Mouse (Mus musculus) WW6 (cell line): Measurements from ENCODE around the gene Ice2.

Experiments used
- DNase-seq: peaks from one replicate; pipeline ENCODE4 v3.0.0-alpha.2; 2013; ENCODE audit warnings: low read depth, low spot score

Ice2 gene

DNA sequence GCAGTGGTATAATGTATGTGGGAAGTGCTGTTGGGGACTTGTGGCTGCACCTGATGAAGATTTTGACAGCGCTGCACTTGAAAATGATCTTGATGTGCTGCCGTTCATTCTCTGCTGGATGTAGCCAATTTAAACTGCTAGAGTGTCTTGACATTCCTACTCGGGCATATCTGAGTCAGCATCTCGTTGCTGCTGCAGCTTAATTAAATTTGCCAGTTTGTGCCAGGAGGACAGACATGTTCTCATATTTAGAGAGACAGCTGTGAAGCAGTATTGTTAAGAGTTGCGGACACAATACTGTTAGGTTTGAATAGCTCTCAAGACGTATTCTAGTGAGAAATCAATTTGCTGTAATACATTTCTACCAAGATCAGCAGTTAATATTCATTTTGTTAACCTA is 7.0 kb downstream of the Ice2 start:
- DNase-seq = no peak

DNA sequence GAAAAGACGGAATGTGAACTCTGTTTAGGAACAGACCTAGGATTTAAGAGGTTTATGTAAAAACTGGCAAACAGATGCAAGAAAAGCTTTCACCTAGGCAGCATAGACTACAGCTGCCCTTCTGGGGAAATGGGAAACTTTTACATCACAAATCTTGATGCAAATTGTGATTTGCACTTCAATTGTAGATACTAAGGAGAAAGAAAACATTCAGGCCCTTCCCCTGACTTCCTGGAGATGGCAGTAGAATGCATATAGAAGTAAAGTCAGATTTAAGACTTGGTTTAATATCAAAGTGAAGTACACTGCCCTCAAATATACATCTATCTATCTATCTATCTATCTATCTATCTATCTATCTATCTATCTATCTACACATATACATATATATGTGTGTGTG is 21.8 kb downstream of the Ice2 start:
- no peak for DNase-seq

DNA sequence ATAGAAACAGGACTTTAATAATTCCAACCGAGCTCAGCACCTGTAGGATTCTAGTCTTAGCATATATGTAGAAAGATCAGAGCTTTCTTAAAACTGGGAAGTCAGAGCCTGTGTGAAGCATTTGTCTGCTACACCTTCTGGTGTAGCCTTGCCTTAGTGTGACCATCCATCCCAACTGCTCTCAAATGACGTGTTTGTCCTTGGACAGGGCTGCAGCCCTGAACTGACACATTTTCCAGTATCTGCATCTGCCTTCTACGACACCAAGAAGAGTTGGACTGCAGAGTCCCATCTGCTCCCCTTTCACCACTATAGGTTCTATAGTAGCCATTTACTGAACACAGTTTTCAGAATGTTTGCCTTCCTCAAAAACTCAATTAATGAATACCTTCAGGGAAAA is 32.8 kb downstream of the Ice2 start:
- no peak for DNase-seq

DNA sequence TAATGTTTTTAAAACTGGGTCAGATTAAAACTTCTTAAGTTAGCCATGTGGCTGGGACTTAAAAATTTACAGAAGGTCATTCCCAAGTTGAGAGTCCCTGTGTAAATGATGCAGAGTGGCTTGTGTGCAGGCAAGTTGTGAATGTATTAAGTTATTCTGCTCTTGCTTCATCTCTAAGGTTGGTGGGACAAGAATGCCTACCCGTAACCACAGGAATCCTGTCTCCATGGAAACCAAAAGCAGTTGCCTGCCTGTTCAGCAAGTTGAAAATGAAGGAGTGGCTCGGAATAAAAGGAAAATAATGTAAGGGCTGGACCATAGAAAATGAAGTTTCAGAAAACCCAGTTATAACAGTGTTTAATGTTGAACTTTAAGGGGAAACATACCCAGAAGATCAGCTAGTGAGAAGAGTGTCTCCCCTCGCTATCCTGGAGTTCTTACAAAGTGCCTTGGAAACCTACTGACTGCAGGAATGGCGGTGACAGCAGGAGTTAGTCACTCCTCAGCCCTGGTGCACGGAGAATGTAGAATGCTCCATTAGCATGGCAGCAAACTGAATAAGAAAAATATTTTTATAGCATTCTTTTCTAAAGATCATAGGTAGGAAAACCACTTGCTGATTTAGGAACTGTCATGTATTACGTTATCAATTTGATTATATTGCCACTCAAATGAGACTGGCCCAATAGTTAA is 34.3 kb downstream of the Ice2 start:
- no peak for DNase-seq

DNA sequence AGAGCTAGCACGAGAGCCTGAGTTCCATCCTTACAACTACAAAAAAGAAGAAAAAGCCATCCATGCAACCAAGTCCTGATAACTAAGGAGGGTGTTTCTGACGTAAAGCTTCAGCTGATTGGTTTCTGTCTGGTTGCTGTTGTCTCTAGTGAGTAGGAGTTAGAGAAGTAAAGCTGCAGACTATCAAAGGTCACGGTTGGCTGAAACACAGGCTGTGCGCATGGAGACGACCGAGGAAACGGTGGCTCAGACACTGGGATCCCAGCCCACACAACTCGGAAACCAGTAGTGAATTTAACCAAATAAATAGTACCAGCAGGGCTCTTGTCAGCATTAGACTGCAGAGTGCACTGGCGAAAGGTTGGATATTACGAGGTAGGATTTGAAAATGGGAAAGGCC is 37.5 kb downstream of the Ice2 start:
- DNase-seq = no peak

DNA sequence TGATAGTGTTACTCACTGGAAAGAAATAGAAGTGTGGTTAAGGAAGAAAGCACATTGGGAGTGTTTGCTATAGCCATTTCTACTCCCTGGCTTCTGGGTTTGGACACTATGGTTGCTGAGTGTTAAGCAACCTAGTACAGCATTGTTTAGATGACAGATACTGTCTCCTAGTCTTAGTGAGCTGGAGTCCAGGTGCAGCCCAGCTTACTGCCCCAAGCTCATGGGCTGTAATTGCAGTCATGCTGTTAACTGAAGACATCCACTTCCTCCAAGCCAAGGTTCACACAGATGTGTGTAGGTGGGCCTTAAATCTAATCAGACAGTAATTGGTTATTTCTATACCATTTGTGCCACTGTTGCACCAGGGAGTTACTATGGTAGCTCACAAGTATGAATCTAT is 38.0 kb downstream of the Ice2 start:
- no peak for DNase-seq

DNA sequence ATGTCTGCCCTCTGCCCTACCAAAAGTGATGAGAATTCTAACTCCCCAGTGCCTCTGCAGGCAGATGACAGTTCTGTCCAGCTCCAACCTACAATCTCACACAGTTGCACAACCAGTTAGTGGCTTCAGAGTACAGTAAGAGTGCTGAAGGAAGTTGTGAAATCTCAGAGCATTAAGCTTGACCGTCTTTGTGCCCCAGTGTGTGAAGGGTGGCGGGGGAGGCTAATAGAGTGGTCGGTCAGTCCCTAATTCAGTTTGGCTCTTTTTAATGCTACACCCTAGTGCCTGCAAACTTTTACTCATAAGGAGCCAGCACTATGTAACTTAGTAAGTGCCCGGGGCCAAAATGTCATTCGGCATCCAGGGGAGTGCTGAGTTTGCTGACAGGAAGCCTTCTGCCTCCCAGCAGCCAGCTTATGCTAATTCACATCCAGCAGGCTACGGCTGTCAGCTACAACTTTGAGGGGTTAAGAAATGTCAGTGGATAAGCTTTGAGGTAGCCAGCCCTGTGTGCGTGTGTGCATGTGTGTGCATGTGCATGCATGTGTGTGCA is 42.2 kb downstream of the Ice2 start:
- DNase-seq = no peak

DNA sequence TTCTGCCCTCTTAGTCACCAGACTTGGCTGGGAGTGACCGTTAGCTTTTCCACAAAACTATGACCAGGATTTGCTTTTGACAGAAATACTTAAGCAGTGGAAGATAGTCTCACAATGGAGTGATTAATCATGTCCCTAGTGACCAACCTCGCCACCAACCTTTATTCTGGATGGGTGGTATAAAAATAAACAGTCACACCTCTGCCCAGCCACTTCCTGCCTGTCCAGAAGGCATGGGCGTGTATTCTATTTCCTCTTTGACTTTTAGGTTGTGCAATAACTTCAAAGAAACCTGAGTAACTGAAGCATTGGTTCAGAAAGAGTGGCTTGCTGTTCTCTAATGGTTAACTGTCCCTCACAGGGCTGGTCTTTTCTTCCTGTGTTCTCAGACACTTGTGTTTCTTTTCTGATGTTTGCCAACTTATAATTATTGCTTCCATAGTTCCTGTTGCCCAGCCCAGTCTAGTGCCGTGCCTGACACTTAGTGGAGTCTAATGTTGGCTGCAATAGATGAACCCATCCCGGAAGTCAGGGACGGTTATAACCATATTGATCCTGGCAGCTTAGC is 44.8 kb downstream of the Ice2 start:
- no peak for DNase-seq

DNA sequence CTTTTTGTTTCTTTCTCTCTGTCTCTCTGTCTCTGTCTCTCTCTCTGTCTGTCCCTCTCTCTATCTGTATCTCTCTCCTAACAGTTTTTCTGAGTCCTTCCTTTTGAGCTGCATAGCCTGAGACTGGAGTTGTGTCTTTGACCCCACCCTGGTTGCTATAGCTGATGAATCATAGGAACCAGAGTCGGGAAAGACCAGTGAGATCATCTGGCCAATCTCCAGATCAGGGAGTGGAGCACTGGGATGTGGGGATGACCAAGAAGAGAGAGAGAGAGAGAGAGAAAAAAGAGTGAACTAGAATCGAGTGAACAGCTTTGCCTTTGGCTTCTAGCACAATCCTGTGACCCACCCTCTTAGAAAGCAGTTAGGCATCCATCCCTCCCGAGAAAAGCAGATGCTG is 45.5 kb downstream of the Ice2 start:
- no peak for DNase-seq

DNA sequence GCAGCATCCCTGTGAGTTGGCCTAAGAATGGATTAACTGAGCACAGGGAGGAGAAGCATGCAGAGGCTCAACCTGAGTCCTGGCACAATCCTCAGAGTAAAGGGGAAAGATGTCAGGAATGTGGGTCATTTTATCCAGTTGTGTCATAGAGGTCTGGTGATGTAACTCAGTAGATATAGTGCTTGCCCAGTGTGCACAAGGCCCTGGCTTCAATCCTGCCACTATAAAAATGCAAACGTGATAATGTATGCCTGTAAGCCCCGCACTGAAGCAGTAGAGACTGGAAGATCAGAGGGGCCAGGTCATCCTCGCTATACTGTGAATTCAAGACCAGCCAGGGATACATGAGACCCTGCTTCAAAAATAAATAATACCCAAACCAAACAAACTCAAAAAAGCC is 51.1 kb downstream of the Ice2 start:
- DNase-seq = no peak

DNA sequence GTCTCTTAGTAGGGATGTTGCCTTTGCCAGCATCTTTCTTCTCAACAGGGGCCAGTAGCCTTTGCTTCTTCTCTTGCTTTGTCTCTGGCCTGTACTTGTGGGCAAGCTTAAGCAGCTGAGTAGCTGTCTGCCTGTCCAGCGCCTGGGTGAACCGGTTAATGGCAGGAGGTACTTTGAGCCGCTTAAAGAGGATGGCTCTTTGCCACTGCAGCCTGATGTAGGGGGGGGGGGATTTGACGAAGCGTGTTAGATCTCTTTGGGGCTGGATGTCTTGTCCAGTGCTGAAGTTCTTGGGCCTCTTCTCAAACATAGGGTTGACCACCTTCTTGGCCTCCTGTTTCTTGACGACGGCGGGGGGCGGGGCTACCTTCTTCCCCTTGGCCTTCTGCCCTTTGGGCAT is 52.9 kb downstream of the Ice2 start:
- DNase-seq = no peak

DNA sequence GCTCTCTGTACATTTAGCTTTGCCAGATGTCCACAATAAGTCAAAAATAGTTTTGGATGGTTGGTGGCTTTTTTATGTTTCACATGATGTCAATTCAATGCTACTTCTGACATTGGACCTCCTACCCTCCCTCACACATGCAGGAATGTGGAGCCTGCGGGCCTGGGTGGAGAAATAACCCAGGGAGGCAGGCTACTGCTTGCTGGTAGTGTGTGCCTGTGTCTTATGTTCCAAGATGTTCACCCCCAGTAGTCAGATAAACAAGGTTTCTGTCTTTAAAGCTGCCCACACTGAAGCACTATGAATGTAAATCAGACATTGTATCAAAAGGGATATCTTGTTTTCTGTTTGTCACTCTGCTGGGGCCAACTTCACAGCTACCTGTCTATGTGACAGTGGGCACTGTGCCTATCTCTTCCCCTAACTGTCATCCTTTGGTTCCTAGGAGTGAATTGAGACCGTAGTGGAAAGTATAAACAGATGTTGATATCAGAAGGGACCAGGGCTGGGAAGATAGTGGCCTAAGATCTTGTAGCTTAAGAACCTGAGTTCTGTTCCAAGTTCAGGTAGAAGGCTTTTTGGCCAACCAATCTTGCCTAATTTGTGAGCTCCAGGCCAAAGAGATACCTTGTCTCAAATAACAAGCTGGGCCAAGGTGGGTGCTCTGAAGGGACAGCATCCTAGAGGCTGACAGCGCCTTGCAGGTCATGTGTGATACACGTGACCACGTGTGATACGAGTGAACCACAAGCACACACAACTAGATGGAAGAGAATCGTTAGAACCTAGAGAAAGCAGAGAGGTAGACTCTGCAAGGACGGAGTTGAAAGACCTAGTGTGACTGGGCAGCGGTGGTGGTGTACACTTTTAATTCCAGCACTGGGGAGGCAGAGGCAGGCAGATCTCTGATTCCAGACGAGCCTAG is 54.4 kb downstream of the Ice2 start:
- DNase-seq = no peak

DNA sequence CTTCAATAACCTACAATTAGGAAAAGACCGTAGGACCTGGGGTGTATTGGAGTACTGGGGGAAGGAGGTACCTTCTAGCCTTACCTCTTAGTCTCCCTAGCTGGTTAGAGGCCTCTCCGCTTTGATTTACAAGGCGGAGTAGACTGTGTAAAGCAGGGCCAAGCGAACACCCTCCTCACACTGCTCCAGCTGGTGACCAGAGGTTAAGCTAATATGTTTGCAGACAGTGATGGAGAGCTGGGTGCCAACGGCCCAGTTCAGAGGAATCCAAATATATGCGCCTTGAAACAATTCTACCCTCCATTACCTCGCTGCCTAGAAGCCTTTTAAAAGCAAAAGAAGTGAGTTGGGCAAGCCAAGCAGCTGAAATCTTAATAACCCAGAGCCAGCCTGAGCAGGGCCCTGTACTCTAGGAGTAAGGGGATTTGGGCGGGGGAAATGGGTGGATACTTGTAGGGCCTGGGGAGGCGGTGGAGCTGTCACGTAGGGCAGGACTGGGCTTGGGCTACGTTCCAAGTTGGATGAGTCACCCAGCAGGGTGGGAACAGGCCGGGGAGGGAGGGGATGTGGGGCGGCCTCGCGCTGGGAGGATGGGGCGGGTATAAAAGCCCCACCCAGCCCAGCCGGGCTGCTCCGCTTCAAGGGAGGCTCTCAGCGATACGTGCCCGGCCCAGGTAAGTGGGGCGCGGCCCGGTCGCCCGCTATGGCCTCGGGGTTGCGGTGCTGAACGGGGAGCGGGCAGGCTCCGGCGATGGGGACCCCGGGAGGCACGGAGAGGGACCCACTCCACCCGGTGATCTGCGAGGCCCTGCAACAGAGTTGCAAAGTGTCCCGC is 55.6 kb downstream of the Ice2 start, which contains the start of gene Anxa2:
Gene Anxa2, plus strand, starts transcription at position 555 of the 835 bp plus-strand sequence.
- DNase-seq = peak; percentile 31

DNA sequence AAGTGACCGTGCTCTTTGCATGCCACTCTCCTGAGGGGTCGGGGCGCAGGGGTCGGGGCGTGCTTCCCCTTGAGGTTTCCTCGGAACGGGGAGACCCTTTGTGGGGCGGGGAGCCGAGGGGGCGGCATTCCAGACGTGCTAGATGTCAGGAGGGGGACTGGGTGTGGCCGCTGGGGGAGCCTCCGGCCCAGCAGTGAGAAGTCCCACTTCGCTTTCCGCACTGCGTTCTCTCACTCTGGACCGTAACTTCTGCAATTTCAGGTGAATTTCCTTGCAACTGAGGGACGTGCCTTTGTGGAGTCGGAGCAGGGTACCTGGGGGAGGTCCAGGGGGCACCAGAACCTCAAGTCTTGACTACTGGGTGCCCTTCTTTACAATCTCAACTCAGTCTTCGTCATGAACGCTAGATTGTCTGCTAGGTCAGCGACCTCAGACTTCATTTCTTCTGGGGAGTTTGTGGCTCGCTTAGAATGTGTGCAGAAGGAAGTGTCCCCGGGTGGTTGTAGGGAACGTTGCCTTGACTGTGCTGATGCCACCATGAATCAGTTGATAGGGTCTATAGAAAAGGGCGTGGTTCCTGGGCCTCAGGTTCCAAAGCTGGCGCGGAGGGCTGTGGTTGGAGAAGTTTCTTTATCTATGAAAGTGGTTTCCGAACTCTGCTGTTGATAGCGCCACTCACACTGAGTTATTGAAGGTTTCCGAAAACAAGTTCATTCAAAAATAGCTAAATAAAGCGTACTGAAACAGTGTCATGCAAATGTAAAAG is 56.4 kb downstream of the Ice2 start:
- DNase-seq = no peak

DNA sequence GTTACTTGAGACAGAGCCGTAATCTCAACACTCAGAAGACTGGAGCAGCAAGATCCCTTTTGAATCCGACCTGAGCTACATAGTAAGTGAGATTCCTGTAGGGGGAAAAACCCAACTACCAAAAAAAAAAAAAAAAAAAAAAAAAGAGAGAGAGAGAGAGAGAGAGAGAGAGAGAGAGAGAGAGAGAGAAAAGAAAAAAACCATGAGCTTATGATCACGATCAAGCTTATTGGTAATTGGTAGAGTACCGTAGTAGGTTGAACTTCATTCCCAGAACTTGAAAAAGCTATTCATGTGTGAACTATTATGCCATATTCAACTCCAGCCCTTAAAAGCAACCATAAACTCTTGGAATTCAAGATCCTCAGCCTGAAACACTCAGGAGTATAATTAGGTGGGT is 57.0 kb downstream of the Ice2 start:
- DNase-seq = no peak

DNA sequence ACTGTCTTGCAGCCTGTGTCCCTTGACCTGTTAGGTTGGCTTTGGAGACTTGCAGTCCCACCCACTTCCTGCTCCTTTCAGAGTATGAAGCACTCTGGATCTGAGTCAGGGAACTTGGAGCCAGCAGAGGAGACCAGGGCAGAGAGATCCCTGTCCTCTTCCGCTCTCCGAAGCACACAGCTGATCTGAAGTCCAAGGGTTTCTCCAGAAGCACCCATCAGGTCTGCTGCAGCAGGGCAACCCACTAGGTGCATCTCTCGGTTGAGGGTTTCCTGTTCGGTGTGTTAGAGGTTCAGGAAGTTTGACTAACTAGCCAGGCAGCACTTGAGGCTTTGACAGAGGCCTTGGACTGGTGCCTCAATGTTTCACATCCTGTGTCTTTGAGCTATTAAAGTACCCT is 57.7 kb downstream of the Ice2 start:
- DNase-seq = no peak

DNA sequence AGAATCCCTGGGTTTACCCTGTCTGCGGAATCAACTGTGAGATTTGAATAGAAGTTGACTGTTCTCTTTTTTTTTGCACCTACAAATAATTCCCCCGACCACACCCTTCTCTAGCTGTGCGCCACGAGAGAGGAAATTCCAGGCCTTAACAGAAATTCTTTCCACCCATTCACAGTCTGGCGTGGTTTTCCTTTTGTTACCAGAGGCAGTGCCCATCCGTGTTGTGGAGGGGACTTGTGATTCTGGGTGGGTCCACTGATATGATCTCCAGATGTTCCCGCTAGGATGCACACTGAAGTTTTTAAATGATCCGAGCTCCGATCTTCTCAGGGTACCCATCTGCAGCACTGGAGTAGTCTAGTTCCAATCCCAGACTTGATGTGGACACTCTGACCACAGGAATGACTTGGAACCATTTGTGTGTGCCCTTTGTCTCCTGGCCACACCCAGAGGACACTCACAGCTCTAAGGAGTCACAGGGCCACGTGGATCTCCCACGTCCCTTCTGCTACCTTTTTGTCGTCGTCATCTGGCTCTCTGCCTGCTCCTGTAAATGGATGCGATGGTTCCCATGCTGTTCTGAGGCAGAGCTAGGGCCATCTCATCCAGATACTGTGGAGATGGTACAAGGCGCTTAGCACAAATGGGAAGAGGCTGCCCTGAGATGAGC is 58.8 kb downstream of the Ice2 start:
- DNase-seq = no peak

DNA sequence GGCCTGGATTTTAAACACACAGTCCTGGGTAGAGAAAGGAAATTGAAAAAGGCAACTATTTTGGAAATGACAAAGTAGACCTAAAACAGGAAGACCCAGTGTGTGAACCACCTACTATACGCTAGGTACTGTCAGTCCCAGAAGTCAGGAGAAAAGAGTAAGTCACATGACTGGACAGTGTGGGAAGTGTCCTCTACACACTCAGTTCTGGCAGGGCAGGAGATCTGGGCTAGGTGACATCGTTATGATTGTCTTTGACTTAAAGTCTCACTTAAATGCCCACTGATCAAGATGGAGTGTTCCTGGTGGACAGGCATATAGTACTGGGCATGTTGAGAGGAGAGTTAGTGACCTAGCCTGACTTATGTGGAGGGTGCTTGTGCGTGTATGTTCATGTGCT is 59.4 kb downstream of the Ice2 start:
- DNase-seq = no peak

DNA sequence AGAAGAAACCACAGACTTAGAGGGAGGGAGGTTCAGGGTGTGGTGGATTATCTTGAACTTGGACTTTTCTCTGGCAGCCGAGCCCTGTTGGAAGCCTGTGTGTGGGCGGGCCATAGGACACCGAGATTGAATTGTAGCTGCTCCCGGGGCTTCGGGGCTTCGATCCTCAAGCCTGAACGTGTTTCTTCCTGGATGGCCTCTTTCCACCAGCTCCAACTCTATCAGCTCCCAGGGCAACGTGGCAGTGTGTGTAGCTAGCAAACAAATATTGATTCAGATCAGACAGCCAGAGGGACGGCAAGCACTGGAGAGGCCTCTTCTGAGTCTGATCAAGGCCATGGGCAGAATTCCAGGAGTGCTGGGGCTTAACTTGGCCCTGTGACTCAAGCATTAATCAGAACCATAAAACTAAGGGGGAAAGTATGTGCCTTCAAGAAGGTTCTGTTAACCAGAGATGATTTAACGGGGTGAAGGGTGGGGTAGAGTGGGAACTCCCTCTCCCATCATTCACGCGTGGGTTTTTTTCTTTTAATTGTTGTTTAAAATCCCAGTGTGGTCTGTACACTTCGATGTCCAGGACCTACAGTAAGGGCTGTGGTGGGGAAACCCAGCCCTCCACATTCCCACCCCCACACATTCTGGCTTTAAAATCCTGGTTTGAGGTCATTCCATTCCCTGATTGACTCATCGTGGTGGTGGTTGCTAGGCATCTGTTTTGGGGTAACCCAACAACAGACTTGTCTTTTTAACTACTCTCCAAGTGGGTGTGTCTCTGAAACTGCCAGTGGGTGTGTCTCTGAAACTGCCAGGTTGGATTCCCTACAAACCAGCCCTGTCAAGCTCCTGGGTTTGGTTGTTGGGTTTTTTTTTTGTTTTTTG is 60.3 kb downstream of the Ice2 start:
- DNase-seq = no peak
